Mouse (Mus musculus) kidney, adult 18-20 months (tissue): ENCODE results near the gene Igsf3.

ENCODE experiments used
- DNase-seq: peaks from one replicate; pipeline ENCODE4 v3.0.0; 2021

Gene Igsf3

GRCm38 (mm10) chr3:101377256-101378024 is 557 bp downstream of the Igsf3 start:
- peak; percentile 23 for DNase-seq

GRCm38 (mm10) chr3:101378102-101378501 is 1.2 kb downstream of the Igsf3 start:
- DNase-seq: peak; percentile 28

- DNase-seq: no peak
Observed at GRCm38 (mm10) chr3:101379789-101380188, 2.9 kb downstream of the Igsf3 start.

- no peak for DNase-seq
Observed at GRCm38 (mm10) chr3:101381691-101382090, 4.8 kb downstream of the Igsf3 start.

GRCm38 (mm10) chr3:101382751-101383150 is 5.9 kb downstream of the Igsf3 start:
- no peak for DNase-seq

GRCm38 (mm10) chr3:101386430-101387016 is 9.6 kb downstream of the Igsf3 start:
- DNase-seq: no peak

- DNase-seq: no peak
Observed at GRCm38 (mm10) chr3:101387849-101388248, 11.0 kb downstream of the Igsf3 start.

- DNase-seq: no peak
Observed at GRCm38 (mm10) chr3:101389566-101389965, 12.7 kb downstream of the Igsf3 start.

GRCm38 (mm10) chr3:101390472-101390871 is 13.6 kb downstream of the Igsf3 start:
- DNase-seq: no peak

- peak; percentile 28 for DNase-seq
Observed at GRCm38 (mm10) chr3:101391991-101392390, 15.1 kb downstream of the Igsf3 start.

- no peak for DNase-seq
Observed at GRCm38 (mm10) chr3:101393103-101393644, 16.3 kb downstream of the Igsf3 start.

- DNase-seq: no peak
Observed at GRCm38 (mm10) chr3:101393659-101394539, 17.0 kb downstream of the Igsf3 start.

- DNase-seq: no peak
Observed at GRCm38 (mm10) chr3:101395341-101395740, 18.5 kb downstream of the Igsf3 start.

- no peak for DNase-seq
Observed at GRCm38 (mm10) chr3:101396061-101396460, 19.2 kb downstream of the Igsf3 start.

GRCm38 (mm10) chr3:101396726-101397263 is 19.9 kb downstream of the Igsf3 start:
- DNase-seq: no peak

- DNase-seq: no peak
Observed at GRCm38 (mm10) chr3:101397422-101397821, 20.5 kb downstream of the Igsf3 start.

GRCm38 (mm10) chr3:101398071-101398786 is 21.3 kb downstream of the Igsf3 start:
- no peak for DNase-seq

- no peak for DNase-seq
Observed at GRCm38 (mm10) chr3:101398877-101399276, 22.0 kb downstream of the Igsf3 start.

GRCm38 (mm10) chr3:101401501-101401900 is 24.6 kb downstream of the Igsf3 start:
- DNase-seq: no peak

- no peak for DNase-seq
Observed at GRCm38 (mm10) chr3:101404620-101405415, 27.9 kb downstream of the Igsf3 start.

- no peak for DNase-seq
Observed at GRCm38 (mm10) chr3:101405495-101405894, 28.6 kb downstream of the Igsf3 start.
